Mouse (Mus musculus): ENCODE results near the gene Eme2. TPM values are rescaled to one million over a fixed set of nuclear protein-coding genes. Genes with fewer than 3 reads are reported as not detected.

Gene Eme2
- 10 to 100 TPM; 35.1 to 39.1 TPM for polyA plus RNA-seq (2017; shearing (Covaris generic))

DNA sequence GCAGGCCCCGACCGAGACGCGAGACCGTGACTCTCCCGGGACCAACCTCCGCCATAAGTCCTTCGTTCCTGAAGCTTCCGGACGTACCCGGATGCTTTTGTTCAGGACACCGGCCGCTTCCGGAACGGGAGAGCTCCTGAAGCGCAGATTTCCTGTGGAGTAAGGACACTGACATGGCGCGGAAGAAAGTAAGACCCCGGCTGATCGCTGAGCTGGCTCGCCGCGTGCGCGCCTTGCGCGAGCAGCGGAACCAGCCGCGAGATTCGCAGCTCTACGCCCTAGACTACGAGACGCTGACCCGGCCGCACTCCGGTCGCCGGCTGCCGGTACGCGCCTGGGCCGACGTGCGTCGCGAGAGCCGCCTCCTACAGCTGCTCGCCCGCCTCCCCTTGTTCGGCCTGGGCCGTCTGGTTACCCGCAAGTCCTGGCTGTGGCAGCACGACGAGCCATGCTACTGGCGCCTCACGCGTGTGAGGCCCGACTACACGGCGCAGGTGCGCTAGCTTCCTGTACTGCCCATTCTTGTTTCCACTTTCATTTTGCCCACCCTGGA lies at the start of gene Eme2, which contains the start of gene Mrps34:
Eme2 (minus strand) TSS at position 93 of the 553 bp plus-strand sequence.
Mrps34 (plus strand) TSS at position 122 of the 553 bp plus-strand sequence.

DNA sequence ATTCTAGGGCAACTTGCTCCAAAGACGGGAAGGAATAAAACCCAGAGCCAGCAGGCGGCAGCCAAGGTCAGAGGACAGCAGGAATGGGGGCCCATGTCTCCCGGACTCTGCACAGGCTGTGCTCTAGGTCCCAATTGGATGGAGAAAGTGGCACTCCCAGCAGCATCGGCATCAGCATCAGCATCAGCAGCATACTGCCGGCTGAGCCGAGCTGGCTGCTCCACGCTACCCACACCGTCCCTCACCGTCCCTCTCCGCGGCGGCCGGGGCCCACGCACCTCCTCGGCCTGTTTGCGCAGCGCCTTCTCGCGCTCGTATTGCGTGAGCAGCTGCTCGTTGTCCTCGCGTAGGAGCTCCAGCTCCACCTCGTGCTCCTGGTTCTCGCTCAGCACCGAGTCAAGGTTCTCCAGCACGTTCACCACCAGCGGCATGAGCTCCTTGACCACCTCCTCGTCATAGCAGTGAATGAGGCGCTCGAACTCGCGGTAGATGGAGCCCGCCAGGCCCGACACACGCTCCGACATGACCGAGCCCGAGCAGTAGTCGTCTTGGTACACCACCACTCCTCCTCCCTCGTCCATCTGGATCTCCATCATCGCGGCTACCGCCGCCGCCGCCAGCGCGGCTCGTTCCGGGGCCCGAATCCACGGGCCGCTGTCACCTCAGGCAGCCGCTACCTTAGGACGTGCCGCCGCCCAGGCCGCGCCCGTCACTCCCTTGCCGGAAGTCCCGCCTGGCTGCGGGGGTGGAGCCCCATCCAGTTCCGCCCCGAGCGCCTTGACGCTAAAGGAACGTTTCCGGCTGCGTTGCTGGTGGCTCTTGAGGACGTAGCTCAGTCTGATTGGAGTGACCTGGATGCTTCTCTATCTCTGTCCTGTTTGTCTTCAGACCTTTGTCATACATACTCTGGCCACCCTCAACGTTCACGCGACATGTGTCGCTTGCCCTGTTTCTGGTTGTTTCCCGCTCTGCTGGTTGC lies 41.7 kb upstream of the Eme2 start, which contains the start of gene Mapk8ip3:
Mapk8ip3 (minus strand) TSS at position 719 of the 979 bp plus-strand sequence.

DNA sequence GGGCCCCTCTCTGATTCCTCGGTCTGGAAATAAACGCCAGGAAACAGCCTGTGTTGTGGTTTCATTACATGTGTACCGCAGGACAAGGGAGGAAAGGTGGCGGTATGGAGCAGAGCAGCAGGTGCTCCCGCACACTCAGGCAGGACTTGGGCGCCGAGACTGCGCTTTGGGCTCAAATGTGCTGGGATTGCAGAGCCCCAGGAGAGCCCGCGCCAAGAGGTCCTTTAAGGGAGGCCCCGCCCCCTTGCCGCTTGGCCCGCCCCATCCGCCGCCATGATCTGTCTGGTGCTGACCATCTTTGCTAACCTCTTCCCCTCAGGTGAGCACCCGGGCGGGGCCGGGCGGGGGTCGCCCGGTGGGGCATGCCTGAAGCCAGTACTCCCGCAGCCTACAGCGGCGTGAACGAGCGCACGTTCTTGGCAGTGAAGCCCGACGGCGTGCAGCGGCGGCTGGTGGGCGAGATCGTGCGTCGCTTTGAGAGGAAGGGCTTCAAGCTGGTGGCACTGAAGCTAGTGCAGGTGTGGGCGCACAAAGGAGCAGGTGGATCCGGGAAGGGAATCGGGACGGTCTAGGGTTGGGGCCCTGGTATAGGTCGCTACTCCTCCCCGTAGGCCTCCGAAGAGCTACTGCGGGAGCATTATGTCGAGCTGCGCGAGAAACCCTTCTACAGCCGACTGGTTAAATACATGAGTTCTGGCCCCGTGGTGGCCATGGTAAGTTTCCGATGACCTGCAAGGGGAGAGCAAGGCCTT lies 1.5 kb upstream of the Eme2 start, which contains the start of gene Nme3:
Nme3 (plus strand) TSS at position 260 of the 752 bp plus-strand sequence.

DNA sequence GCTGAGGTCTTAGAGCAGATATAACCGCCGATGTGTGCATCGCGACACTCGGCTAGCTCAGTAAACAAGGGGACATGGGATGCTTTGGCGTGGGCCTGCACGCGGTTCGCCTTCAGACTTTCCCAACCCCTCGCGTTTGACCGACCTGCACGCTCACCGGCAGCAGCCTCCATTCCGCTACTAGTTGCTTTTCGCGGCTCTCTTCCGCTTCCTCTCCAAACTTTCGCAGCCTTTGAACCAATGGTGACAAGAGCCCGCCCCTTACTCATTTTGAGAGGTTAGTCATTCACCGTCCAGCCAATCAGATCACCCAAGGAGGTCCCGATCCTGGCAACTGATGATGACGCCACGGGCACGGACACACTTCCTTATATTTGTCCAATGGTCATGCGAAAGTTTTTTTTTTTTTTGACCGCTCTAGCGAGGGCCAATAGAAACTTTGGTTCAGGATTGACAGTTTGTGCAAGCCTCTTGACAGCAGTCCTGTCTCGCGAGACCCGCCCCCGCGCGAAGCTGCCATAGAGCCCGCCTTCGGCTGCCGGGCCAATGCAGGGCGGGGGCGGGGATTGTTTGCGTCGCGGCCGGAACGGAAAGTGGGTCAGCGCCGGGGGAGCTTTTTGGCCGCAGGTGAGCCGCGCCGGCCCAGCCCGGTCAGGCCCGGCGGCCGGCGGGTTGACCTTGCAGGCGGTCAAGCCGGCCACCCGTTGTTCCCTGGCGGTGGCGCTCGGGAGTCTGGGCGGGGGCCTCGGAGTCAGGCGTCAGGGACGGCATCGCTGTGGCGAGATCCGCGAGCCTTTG lies 8.6 kb downstream of the Eme2 start, which contains the start of the genes Nubp2 and Spsb3:
Nubp2 (minus strand) TSS at position 216 of the 798 bp plus-strand sequence.
Spsb3 (plus strand) TSS at position 510 of the 798 bp plus-strand sequence.

GRCm38 (mm10) chr17:24865776-24866175 lies 29.1 kb downstream of the Eme2 start, which contains the start of gene Igfals:
Gene Igfals, plus strand, starts transcription at chr17:24865997.

GRCm38 (mm10) chr17:24850065-24850772 lies 44.7 kb downstream of the Eme2 start, which contains the start of gene Fahd1:
Gene Fahd1, minus strand, starts transcription at chr17:24850364.

GRCm38 (mm10) chr17:24839842-24840241 lies 55.0 kb downstream of the Eme2 start, which contains the start of gene Hagh:
Gene Hagh, plus strand, starts transcription at chr17:24840143.

Other genes starting within 250 kb of the Eme2 start
- gene Slc9a3r2, start 244.8 kb downstream of the Eme2 start, polyA plus RNA-seq (2017; shearing (Covaris generic)), result under 1 TPM in 1 of 2 experiments, not detected in 1; 0.45 TPM
- gene Npw, start 236.6 kb downstream of the Eme2 start, polyA plus RNA-seq (2017; shearing (Covaris generic)), result under 1 TPM in 1 of 2 experiments, not detected in 1; 0.35 TPM
- gene Zfp598, start 225.4 kb downstream of the Eme2 start, polyA plus RNA-seq (2017; shearing (Covaris generic)), result 10 to 100 TPM; 14.7 to 16.2 TPM
- gene Syngr3, start 205.1 kb downstream of the Eme2 start, polyA plus RNA-seq (2017; shearing (Covaris generic)), result 1 to 10 TPM in 1 of 2 experiments, under 1 TPM in 1; 0.92 to 1.0 TPM
- gene Gfer, start 198.9 kb downstream of the Eme2 start, polyA plus RNA-seq (2017; shearing (Covaris generic)), result 10 to 100 TPM; 34.1 to 41.6 TPM
- gene Noxo1, start 198.9 kb downstream of the Eme2 start, polyA plus RNA-seq (2017; shearing (Covaris generic)), result 1 to 10 TPM; 1.3 to 1.4 TPM
- 10 to 100 TPM; 50.5 to 56.8 TPM for gene Tbl3, start 187.4 kb downstream of the Eme2 start, polyA plus RNA-seq (2017; shearing (Covaris generic))
- gene Rnf151, start 177.0 kb downstream of the Eme2 start, polyA plus RNA-seq (2017; shearing (Covaris generic)), result under 1 TPM; 0.18 to 0.50 TPM
- gene Rps2, start 177.0 kb downstream of the Eme2 start, polyA plus RNA-seq (2017; shearing (Covaris generic)), result 1,000 to 10,000 TPM in 1 of 2 experiments, 100 to 1,000 TPM in 1; 636 to 1,022 TPM
- 100 to 1,000 TPM; 191 to 287 TPM for gene Ndufb10, start 170.6 kb downstream of the Eme2 start, polyA plus RNA-seq (2017; shearing (Covaris generic))
- gene Rpl3l, start 167.3 kb downstream of the Eme2 start, polyA plus RNA-seq (2017; shearing (Covaris generic)), result under 1 TPM; 0.16 to 0.18 TPM
- 10 to 100 TPM; 20.5 to 22.6 TPM for gene Msrb1, start 158.4 kb downstream of the Eme2 start, polyA plus RNA-seq (2017; shearing (Covaris generic))
- not detected for gene Hs3st6, start 142.1 kb downstream of the Eme2 start, polyA plus RNA-seq (2017; shearing (Covaris generic))
- gene Meiob, start 90.8 kb downstream of the Eme2 start, polyA plus RNA-seq (2017; shearing (Covaris generic)), result not detected
- gene Hagh, start 54.9 kb downstream of the Eme2 start, polyA plus RNA-seq (2017; shearing (Covaris generic)), result 10 to 100 TPM; 31.4 to 43.7 TPM
- gene Fahd1, start 44.7 kb downstream of the Eme2 start, polyA plus RNA-seq (2017; shearing (Covaris generic)), result 1 to 10 TPM; 2.1 to 2.5 TPM
- gene Igfals, start 29.1 kb downstream of the Eme2 start, polyA plus RNA-seq (2017; shearing (Covaris generic)), result not detected
- gene Nubp2, start 8.7 kb downstream of the Eme2 start, polyA plus RNA-seq (2017; shearing (Covaris generic)), result 100 to 1,000 TPM; 110 to 137 TPM
- 10 to 100 TPM; 55.8 to 76.0 TPM for gene Spsb3, start 8.4 kb downstream of the Eme2 start, polyA plus RNA-seq (2017; shearing (Covaris generic))
- 100 to 1,000 TPM in 1 of 2 experiments, 10 to 100 TPM in 1; 86.5 to 135 TPM for gene Mrps34, start within 50 bp of the Eme2 start, polyA plus RNA-seq (2017; shearing (Covaris generic))
- gene Nme3, start 1.4 kb upstream of the Eme2 start, polyA plus RNA-seq (2017; shearing (Covaris generic)), result 10 to 100 TPM; 51.3 to 58.1 TPM
- gene Mapk8ip3, start 41.9 kb upstream of the Eme2 start, polyA plus RNA-seq (2017; shearing (Covaris generic)), result 10 to 100 TPM; 30.5 to 33.8 TPM
- gene Jpt2, start 65.6 kb upstream of the Eme2 start, polyA plus RNA-seq (2017; shearing (Covaris generic)), result 10 to 100 TPM; 29.2 to 35.8 TPM
- 10 to 100 TPM in 1 of 2 experiments, 1 to 10 TPM in 1; 7.4 to 11.0 TPM for gene Cramp1l, start 120.7 kb upstream of the Eme2 start, polyA plus RNA-seq (2017; shearing (Covaris generic))
- gene Ift140, start 121.0 kb upstream of the Eme2 start, polyA plus RNA-seq (2017; shearing (Covaris generic)), result 10 to 100 TPM; 13.6 to 14.1 TPM
- 1 to 10 TPM in 1 of 2 experiments, under 1 TPM in 1; 0.91 to 1.0 TPM for gene Tmem204, start 188.5 kb upstream of the Eme2 start, polyA plus RNA-seq (2017; shearing (Covaris generic))
- gene Telo2, start 220.9 kb upstream of the Eme2 start, polyA plus RNA-seq (2017; shearing (Covaris generic)), result 10 to 100 TPM; 18.6 to 21.5 TPM
- under 1 TPM in 1 of 2 experiments, not detected in 1; 0.33 TPM for gene Ptx4, start 225.7 kb upstream of the Eme2 start, polyA plus RNA-seq (2017; shearing (Covaris generic))
- 10 to 100 TPM; 26.5 to 27.8 TPM for gene Clcn7, start 238.3 kb upstream of the Eme2 start, polyA plus RNA-seq (2017; shearing (Covaris generic))